Mouse (Mus musculus) limb, embryonic 13.5 days (tissue): Measurements from ENCODE around the gene Ccr4. TPM values are rescaled to one million over a fixed set of nuclear protein-coding genes. Genes with fewer than 3 reads are reported as not detected.

Experiments
- ATAC-seq: fragments of 200-750 bp; cut with Nextera tagmentation; 2 replicates; pipeline ENCODE4 v1.8.0; 2017; ENCODE audit warnings: low read depth, moderate number of reproducible peaks, moderate TSS enrichment; ENCODE audit not compliant: low FRiP score
- H3K27ac ChIP-seq: fragments of 300-500 bp; sonication (generic); 2 replicates; pipeline ENCODE4 v1.5.1; 2015; ENCODE audit warnings: inconsistent platforms, mild to moderate bottlenecking, moderate library complexity
- H3K27me3 ChIP-seq: fragments of 300-500 bp; sonication (generic); 2 replicates; pipeline ENCODE4 v1.6.1; 2015; ENCODE audit warnings: mild to moderate bottlenecking, inconsistent platforms
- H3K36me3 ChIP-seq: fragments of 300-500 bp; sonication (generic); 2 replicates; pipeline ENCODE4 v1.6.1; 2015; ENCODE audit warnings: inconsistent platforms, mild to moderate bottlenecking, moderate library complexity
- H3K4me1 ChIP-seq: fragments of 300-500 bp; sonication (generic); 2 replicates; pipeline ENCODE4 v1.6.1; 2015; ENCODE audit warnings: inconsistent platforms
- H3K4me2 ChIP-seq: fragments of 300-500 bp; sonication (generic); replicated peaks from 2 replicates; pipeline ENCODE4 v1.6.1; 2015; ENCODE audit warnings: inconsistent platforms, mild to moderate bottlenecking, moderate library complexity
- H3K4me3 ChIP-seq: fragments of 300-500 bp; sonication (generic); 2 replicates; pipeline ENCODE4 v1.5.1; 2015; ENCODE audit warnings: moderate library complexity, mild to moderate bottlenecking, inconsistent platforms
- H3K9ac ChIP-seq: fragments of 300-500 bp; sonication (generic); 2 replicates; pipeline ENCODE4 v1.6.1; 2015; ENCODE audit warnings: mild to moderate bottlenecking, inconsistent platforms
- H3K9me3 ChIP-seq: fragments of 300-500 bp; sonication (generic); 2 replicates; pipeline ENCODE4 v1.6.1; 2016; ENCODE audit warnings: inconsistent platforms
- WGBS: fragments of 180-500 bp; shearing (Covaris S2); methylation state at CpG from one replicate; pipeline ENCODE4 v1.1.7; 2015; 5-methylcytosine and 5-hydroxymethylcytosine counted together
- polyA plus RNA-seq: library from polyadenylated mRNA; unstranded; fragments of >200 nt; fragmentation: Nextera tagmentation; extraction: Ambion mirVana; gene quantifications from 2 replicates; pipeline ENCODE4 v1.2.1, GENCODE M21; 2015

Gene Ccr4
- polyA plus RNA-seq, 1 experiment from 2014 or later = not detected

GRCm38 (mm10) chr9:114498218-114498617 is 6.5 kb downstream of the Ccr4 start:
- WGBS = 9% methylated on average over 11 of the region's 11 CpGs
- ATAC-seq = peak; percentile 62; the same call in 1 of the 2 replicates
- Histone ChIP-seq H3K36me3 (no peaks in the 10 kb centered on the region), H3K27ac (no peak overlapping the region), H3K4me2 (peak overlapping the region; percentile 56), H3K4me3 (peak overlapping the region; percentile 14; the same call in 1 of the 2 replicates), H3K9me3 (0 out of 2 replicates have a peak, but pooled peaks cover 4% of the 10 kb centered on the region), H3K9ac (peak overlapping the region; percentile 50; the same call in 1 of the 2 replicates), H3K4me1 (0 out of 2 replicates have a peak, but pooled peaks cover 4% of the 10 kb centered on the region), H3K27me3 (no peaks in the 10 kb centered on the region)

- ATAC-seq = no peak
Measured at GRCm38 (mm10) chr9:114496469-114496868, 8.2 kb downstream of the Ccr4 start.

GRCm38 (mm10) chr9:114487481-114488258 is 17.0 kb downstream of the Ccr4 start:
- Histone ChIP-seq H3K36me3 (no peaks in the 10 kb centered on the region), H3K4me1 (0 out of 2 replicates have a peak, but pooled peaks cover 3% of the 10 kb centered on the region), H3K4me2 (no peak overlapping the region), H3K9ac (no peak overlapping the region), H3K9me3 (no peaks in the 10 kb centered on the region), H3K27ac (no peak overlapping the region), H3K4me3 (no peak overlapping the region), H3K27me3 (no peaks in the 10 kb centered on the region)
- no peak for ATAC-seq
- 80% methylated on average over 23 of the region's 23 CpGs for WGBS

More at GRCm38 (mm10) chr9:114496469-114496868, 8.2 kb downstream of the Ccr4 start:
- no peaks in the 10 kb centered on the region for H3K27me3 ChIP-seq
- H3K9me3 ChIP-seq = 0 out of 2 replicates have a peak, but pooled peaks cover 4% of the 10 kb centered on the region
- H3K27ac ChIP-seq = no peak overlapping the region
- WGBS = 77% methylated on average over 7 of the region's 7 CpGs
- no peak overlapping the region for H3K4me3 ChIP-seq
- no peaks in the 10 kb centered on the region for H3K36me3 ChIP-seq
- H3K4me2 ChIP-seq = no peak overlapping the region
- H3K9ac ChIP-seq = no peak overlapping the region
- 0 out of 2 replicates have a peak, but pooled peaks cover 4% of the 10 kb centered on the region for H3K4me1 ChIP-seq

- WGBS = 72% methylated on average over 4 of the region's 4 CpGs
Measured at GRCm38 (mm10) chr9:114486808-114487207, 17.9 kb downstream of the Ccr4 start.

GRCm38 (mm10) chr9:114484771-114485170 is 19.9 kb downstream of the Ccr4 start:
- H3K4me1 ChIP-seq = 0 out of 2 replicates have a peak, but pooled peaks cover 3% of the 10 kb centered on the region
- no peaks in the 10 kb centered on the region for H3K36me3 ChIP-seq
- H3K4me2 ChIP-seq = no peak overlapping the region
- no peak for ATAC-seq
- no peak overlapping the region for H3K27ac ChIP-seq
- no peaks in the 10 kb centered on the region for H3K9me3 ChIP-seq
- 74% methylated on average over 5 of the region's 5 CpGs for WGBS
- H3K9ac ChIP-seq = no peak overlapping the region
- H3K4me3 ChIP-seq = no peak overlapping the region
- H3K27me3 ChIP-seq = no peaks in the 10 kb centered on the region

More at GRCm38 (mm10) chr9:114486808-114487207, 17.9 kb downstream of the Ccr4 start:
- no peaks in the 10 kb centered on the region for H3K27me3 ChIP-seq
- H3K9ac ChIP-seq = no peak overlapping the region
- no peak overlapping the region for H3K4me2 ChIP-seq
- no peaks in the 10 kb centered on the region for H3K9me3 ChIP-seq
- no peak for ATAC-seq
- 0 out of 2 replicates have a peak, but pooled peaks cover 3% of the 10 kb centered on the region for H3K4me1 ChIP-seq
- no peak overlapping the region for H3K27ac ChIP-seq
- H3K36me3 ChIP-seq = no peaks in the 10 kb centered on the region
- H3K4me3 ChIP-seq = no peak overlapping the region

GRCm38 (mm10) chr9:114480940-114481339 is 23.8 kb downstream of the Ccr4 start:
- no peak overlapping the region for H3K9ac ChIP-seq
- WGBS = 82% methylated on average over 3 of the region's 3 CpGs
- H3K4me2 ChIP-seq = no peak overlapping the region
- ATAC-seq = no peak
- H3K27ac ChIP-seq = no peak overlapping the region
- H3K36me3 ChIP-seq = no peaks in the 10 kb centered on the region
- no peaks in the 10 kb centered on the region for H3K4me1 ChIP-seq
- H3K9me3 ChIP-seq = no peaks in the 10 kb centered on the region
- H3K4me3 ChIP-seq = no peak overlapping the region
- no peaks in the 10 kb centered on the region for H3K27me3 ChIP-seq

- WGBS = 90% methylated on average over 9 of the region's 9 CpGs
- Histone ChIP-seq H3K36me3 (no peaks in the 10 kb centered on the region), H3K27me3 (no peaks in the 10 kb centered on the region), H3K9me3 (no peaks in the 10 kb centered on the region), H3K9ac (no peak overlapping the region), H3K4me2 (no peak overlapping the region), H3K4me3 (no peak overlapping the region), H3K27ac (no peak overlapping the region), H3K4me1 (no peaks in the 10 kb centered on the region)
- ATAC-seq = no peak
Measured at GRCm38 (mm10) chr9:114477019-114477418, 27.7 kb downstream of the Ccr4 start.

GRCm38 (mm10) chr9:114471892-114472291 is 32.8 kb downstream of the Ccr4 start:
- WGBS = 78% methylated on average over 7 of the region's 7 CpGs
- no peaks in the 10 kb centered on the region for H3K27me3 ChIP-seq
- H3K27ac ChIP-seq = no peak overlapping the region
- H3K9ac ChIP-seq = no peak overlapping the region
- no peak overlapping the region for H3K4me2 ChIP-seq
- H3K4me1 ChIP-seq = no peaks in the 10 kb centered on the region
- no peak for ATAC-seq
- no peaks in the 10 kb centered on the region for H3K9me3 ChIP-seq
- no peak overlapping the region for H3K4me3 ChIP-seq
- peaks cover 6% of the 10 kb centered on the region; the same call in 1 of the 2 replicates for H3K36me3 ChIP-seq

GRCm38 (mm10) chr9:114468701-114469100 is 36.0 kb downstream of the Ccr4 start:
- H3K36me3 ChIP-seq = peaks cover 28% of the 10 kb centered on the region
- H3K9ac ChIP-seq = no peak overlapping the region
- no peaks in the 10 kb centered on the region for H3K27me3 ChIP-seq
- no peaks in the 10 kb centered on the region for H3K4me1 ChIP-seq
- H3K4me2 ChIP-seq = no peak overlapping the region
- H3K4me3 ChIP-seq = no peak overlapping the region
- ATAC-seq = no peak
- H3K27ac ChIP-seq = no peak overlapping the region
- no peaks in the 10 kb centered on the region for H3K9me3 ChIP-seq
- 93% methylated on average over 4 of the region's 4 CpGs for WGBS

GRCm38 (mm10) chr9:114468217-114468616 is 36.5 kb downstream of the Ccr4 start:
- Histone ChIP-seq H3K4me2 (no peak overlapping the region), H3K4me3 (no peak overlapping the region), H3K27me3 (no peaks in the 10 kb centered on the region), H3K9ac (no peak overlapping the region), H3K4me1 (no peaks in the 10 kb centered on the region), H3K9me3 (no peaks in the 10 kb centered on the region), H3K36me3 (peaks cover 32% of the 10 kb centered on the region), H3K27ac (no peak overlapping the region)
- no peak for ATAC-seq
- WGBS = 75% methylated on average over 5 of the region's 5 CpGs

GRCm38 (mm10) chr9:114466871-114467270 is 37.8 kb downstream of the Ccr4 start:
- WGBS = 84% methylated on average over 7 of the region's 7 CpGs
- Histone ChIP-seq H3K4me1 (no peaks in the 10 kb centered on the region), H3K9me3 (no peaks in the 10 kb centered on the region), H3K4me3 (no peak overlapping the region), H3K27ac (no peak overlapping the region), H3K36me3 (peaks cover 46% of the 10 kb centered on the region), H3K4me2 (no peak overlapping the region), H3K9ac (no peak overlapping the region), H3K27me3 (no peaks in the 10 kb centered on the region)
- no peak for ATAC-seq

GRCm38 (mm10) chr9:114465442-114465841 is 39.3 kb downstream of the Ccr4 start:
- H3K36me3 ChIP-seq = peaks cover 52% of the 10 kb centered on the region
- ATAC-seq = no peak
- H3K4me3 ChIP-seq = no peak overlapping the region
- H3K9ac ChIP-seq = no peak overlapping the region
- H3K9me3 ChIP-seq = no peaks in the 10 kb centered on the region
- 78% methylated on average over 6 of the region's 6 CpGs for WGBS
- no peaks in the 10 kb centered on the region for H3K4me1 ChIP-seq
- H3K27ac ChIP-seq = no peak overlapping the region
- no peaks in the 10 kb centered on the region for H3K27me3 ChIP-seq
- no peak overlapping the region for H3K4me2 ChIP-seq
